Mouse (Mus musculus) ES-E14 (cell line): ENCODE data around the gene Kat7. TPM values are rescaled to one million over a fixed set of nuclear protein-coding genes. Genes with fewer than 3 reads are reported as not detected.

Experiments used
- DNase-seq: peaks from one replicate; pipeline ENCODE4 v3.0.0-alpha.2; 2013; ENCODE audit warnings: low read depth, low spot score
- H3K27ac ChIP-seq: 2 replicates; pipeline ENCODE4 v1.5.1; 2012; ENCODE audit warnings: low read depth, mild to moderate bottlenecking, low read length, moderate library complexity, mixed read lengths; ENCODE audit not compliant: poor library complexity, insufficient read depth, severe bottlenecking
- H3K36me3 ChIP-seq: 2 replicates; pipeline ENCODE4 v1.6.1; 2012; ENCODE audit warnings: mild to moderate bottlenecking, low read length, moderate library complexity, mixed read lengths; ENCODE audit not compliant: control insufficient read depth, poor library complexity, insufficient read depth, severe bottlenecking
- H3K4me1 ChIP-seq, 2 experiments: fragments of 150-350 bp in 1 of 2; sonication (generic) in 1 of 2; 2 replicates each; pipeline ENCODE4 v1.6.1; 2012; ENCODE audit warnings: low read length in 2 of 2, mild to moderate bottlenecking in 1 of 2, mixed read lengths in 1 of 2; ENCODE audit not compliant: control insufficient read depth in 2 of 2, insufficient read depth in 2 of 2, poor library complexity in 1 of 2
- H3K4me3 ChIP-seq, 2 experiments: fragments of 150-350 bp in 1 of 2; sonication (generic) in 1 of 2; 2 replicates each; pipeline ENCODE4 v1.5.1; 2012; ENCODE audit warnings: low read length in 2 of 2, low read depth in 1 of 2, mild to moderate bottlenecking in 1 of 2, mixed read lengths in 1 of 2; ENCODE audit not compliant: insufficient read depth in 1 of 2, poor library complexity in 1 of 2, severe bottlenecking in 1 of 2
- H3K9ac ChIP-seq: 2 replicates; pipeline ENCODE4 v1.6.1; 2012; ENCODE audit warnings: low read depth, mild to moderate bottlenecking, low read length, mixed read lengths; ENCODE audit not compliant: poor library complexity, insufficient read depth, severe bottlenecking
- H3K9me3 ChIP-seq: fragments of 150-350 bp; sonication (generic); 2 replicates; pipeline ENCODE4 v1.6.1; 2012; ENCODE audit warnings: low read depth, mild to moderate bottlenecking, low read length; ENCODE audit not compliant: control insufficient read depth, insufficient read depth
- CHD2 ChIP-seq: IDR thresholded peaks from 2 replicates; pipeline ENCODE4 v1.6.1; 2014; ENCODE audit warnings: mild to moderate bottlenecking, low read depth, low read length, inconsistent platforms
- HCFC1 ChIP-seq: IDR thresholded peaks from 2 replicates; pipeline ENCODE4 v1.6.1; 2012; ENCODE audit warnings: low read length, inconsistent platforms, borderline replicate concordance; ENCODE audit not compliant: insufficient read depth
- MAFK ChIP-seq: IDR thresholded peaks from 2 replicates; pipeline ENCODE4 v1.6.1; 2014; ENCODE audit warnings: mild to moderate bottlenecking, low read depth, low read length, inconsistent platforms; ENCODE audit not compliant: insufficient read depth
- ZC3H11A ChIP-seq: IDR thresholded peaks from 2 replicates; pipeline ENCODE4 v1.6.1; 2012; ENCODE audit warnings: low read depth, mild to moderate bottlenecking, inconsistent platforms, low read length, borderline replicate concordance
- ZNF384 ChIP-seq: IDR thresholded peaks from 2 replicates; pipeline ENCODE4 v1.6.1; 2012; ENCODE audit warnings: low read depth, low read length, inconsistent platforms
- in situ Hi-C, 2 experiments: fragments of 600-800 bp; cut with MboI; formaldehyde crosslinking; loops; one replicate each; pipeline ENCODE4 v1.15.1; 2025; ENCODE audit warnings: low sequenced_read_pairs in 2 of 2, inconsistent platforms in 1 of 2; ENCODE audit not compliant: unreplicated experiment in 2 of 2
- total RNA-seq: library from RNA; depleted of rRNA; stranded (reverse); fragments of 300-350 nt; gene quantifications from 2 replicates; pipeline ENCODE4 v1.2.3, GENCODE M21; 2012

Gene Kat7
- total RNA-seq, 1 experiment = 118 TPM

GRCm38 (mm10) chr11:95279061-95279659, 30.9 kb downstream of the Kat7 start:
- in situ Hi-C loops = loop anchor here in 1 of 2 experiments (25.0 kb wide), 1 partner anchor 1883 kb away; the partner anchor contains the start of gene Tbkbp1
- TF ChIP-seq ZC3H11A (no peak), HCFC1 (no peak), MAFK (peak; percentile 71; the same call in 1 of the 2 replicates)

GRCm38 (mm10) chr11:95276056-95276455, 34.0 kb downstream of the Kat7 start:
- in situ Hi-C loops = loop anchor here in 1 of 2 experiments (25.0 kb wide), 1 partner anchor 1886 kb away; the partner anchor contains the start of gene Tbkbp1
- no peak overlapping the region for H3K4me3 ChIP-seq
- no peak overlapping the region for H3K27ac ChIP-seq
- H3K36me3 ChIP-seq = peaks cover 74% of the 10 kb centered on the region
- peaks cover 6 to 14% of the 10 kb centered on the region in 2 experiments for H3K4me1 ChIP-seq
- TF ChIP-seq CHD2 (no peak), MAFK (no peak), ZNF384 (no peak), ZC3H11A (no peak), HCFC1 (no peak)
- DNase-seq = no peak
- no peaks in the 10 kb centered on the region for H3K9me3 ChIP-seq
- H3K9ac ChIP-seq = no peak overlapping the region

More at GRCm38 (mm10) chr11:95279061-95279659, 30.9 kb downstream of the Kat7 start:
- Histone ChIP-seq H3K27ac (no peak overlapping the region), H3K4me3 (no peak overlapping the region), H3K4me1 (peaks cover 3 to 8% of the 10 kb centered on the region in 2 experiments), H3K9me3 (no peaks in the 10 kb centered on the region), H3K9ac (no peak overlapping the region), H3K36me3 (peaks cover 64% of the 10 kb centered on the region)
- no peak for DNase-seq

- H3K4me3 ChIP-seq = no peak overlapping the region
- peaks cover 74% of the 10 kb centered on the region for H3K36me3 ChIP-seq
- H3K9ac ChIP-seq = no peak overlapping the region
- H3K27ac ChIP-seq = peak overlapping the region; percentile 65
- no peak for TF ChIP-seq ZC3H11A
- TF ChIP-seq MAFK = 0 out of 2 replicates have a peak, but pooled peaks have one; percentile 44
- no peak for TF ChIP-seq ZNF384
- no peak for TF ChIP-seq HCFC1
- no peak for TF ChIP-seq CHD2
- no peaks in the 10 kb centered on the region for H3K9me3 ChIP-seq
- peaks cover 6 to 14% of the 10 kb centered on the region in 2 experiments for H3K4me1 ChIP-seq
- in situ Hi-C loops = loop anchor here in 1 of 2 experiments (25.0 kb wide), 1 partner anchor 1888 kb away; the partner anchor contains the start of gene Tbkbp1
- no peak for DNase-seq
Measured at GRCm38 (mm10) chr11:95274613-95275012, 35.4 kb downstream of the Kat7 start.

- Histone ChIP-seq H3K4me3 (no peak overlapping the region), H3K9me3 (no peaks in the 10 kb centered on the region), H3K27ac (peak overlapping the region; percentile 45; the same call in 1 of the 2 replicates), H3K4me1 (peaks cover 6 to 16% of the 10 kb centered on the region in 2 experiments), H3K9ac (peak overlapping the region; percentile 13; the same call in 1 of the 2 replicates), H3K36me3 (peaks cover 70% of the 10 kb centered on the region)
- DNase-seq = no peak
- TF ChIP-seq HCFC1 = no peak
- TF ChIP-seq ZC3H11A = no peak
- TF ChIP-seq MAFK = no peak
- TF ChIP-seq CHD2 = no peak
- no peak for TF ChIP-seq ZNF384
- in situ Hi-C loops = no loop called here
Measured at GRCm38 (mm10) chr11:95273661-95274060, 36.4 kb downstream of the Kat7 start.
